Mouse (Mus musculus): ENCODE measurements around the gene Rtl8a. TPM values are rescaled to one million over a fixed set of nuclear protein-coding genes. Genes with fewer than 3 reads are reported as not detected.

Rtl8a gene
- polyA plus RNA-seq (2012; rRNA removed), result 10.1 and 10.8 TPM in 2 replicates

GRCm38 (mm10) chrX:53642980-53643961 lies at the start of gene Rtl8a:
Rtl8a (minus strand) TSS chrX:53643682.

GRCm38 (mm10) chrX:53670294-53670693 lies 26.8 kb upstream of the Rtl8a start, which contains the start of gene Rtl8b:
Rtl8b (minus strand) TSS chrX:53670408.

GRCm38 (mm10) chrX:53608879-53609278 lies 34.6 kb downstream of the Rtl8a start, which contains the start of gene Gm14597:
Gm14597 (minus strand) TSS chrX:53608979.

GRCm38 (mm10) chrX:53607242-53608121 lies 36.0 kb downstream of the Rtl8a start, which contains the start of gene Rtl8c:
Rtl8c (plus strand) TSS chrX:53608032.

Other genes starting within 250 kb of the Rtl8a start
- not detected in 2 replicates for gene Etd, start 208.8 kb downstream of the Rtl8a start, polyA plus RNA-seq (2012; rRNA removed)
- gene Rtl8c, start 35.6 kb downstream of the Rtl8a start, polyA plus RNA-seq (2012; rRNA removed), result 2.4 and 3.2 TPM in 2 replicates
- not detected in 2 replicates for gene Gm14597, start 34.7 kb downstream of the Rtl8a start, polyA plus RNA-seq (2012; rRNA removed)
- gene Rtl8b, start 26.7 kb upstream of the Rtl8a start, polyA plus RNA-seq (2012; rRNA removed), result 12.6 and 13.7 TPM in 2 replicates
- 0.07 TPM in 2 replicates for gene 4930502E18Rik, start 81.1 kb upstream of the Rtl8a start, polyA plus RNA-seq (2012; rRNA removed)
- not detected in 2 replicates for gene 1700013H16Rik, start 114.1 kb upstream of the Rtl8a start, polyA plus RNA-seq (2012; rRNA removed)
- gene Zfp36l3, start 132.7 kb upstream of the Rtl8a start, polyA plus RNA-seq (2012; rRNA removed), result 0.01 TPM in 1 of 2 replicates, not detected in the other
- 1.3 TPM in 2 replicates for gene Xlr, start 154.0 kb upstream of the Rtl8a start, polyA plus RNA-seq (2012; rRNA removed)

Data from liver, embryonic 18 days (tissue).